Mouse (Mus musculus): ENCODE data around the gene Pigc. TPM values are rescaled to one million over a fixed set of nuclear protein-coding genes. Genes with fewer than 3 reads are reported as not detected.

Pigc gene
- polyA plus RNA-seq, 1 experiment, result 10.2 TPM

- no peak for TF ChIP-seq POLR2A (IDR thresholded peaks at IDR 0.05; ENCODE audit: low read depth, low read length)
- TF ChIP-seq CTCF (IDR thresholded peaks at IDR 0.05; ENCODE audit: extremely low read depth, insufficient read depth, insufficient read length, insufficient replicate concordance), result peak; percentile 39; the same call in 1 of the 2 replicates
- Histone ChIP-seq H3K27me3 (ENCODE audit: control insufficient read depth, insufficient read depth, low read length) (no peaks in the 10 kb centered on the region), H3K36me3 (ENCODE audit: control insufficient read depth, insufficient read depth, low read length) (no peaks in the 10 kb centered on the region), H3K27ac (ENCODE audit: insufficient read depth, low read length) (no peak overlapping the region), H3K4me3 (ENCODE audit: extremely low read depth, insufficient read depth, insufficient read length) (no peak overlapping the region), H3K4me1 (ENCODE audit: control insufficient read depth, insufficient read depth, insufficient read length) (no peaks in the 10 kb centered on the region)
- WGBS, result 51% methylated on average over 16 of the region's 16 CpGs
- peak; percentile 70 to 76 for DNase-seq (ENCODE audit: low read depth in 1 of 2, low spot score in 2 of 2)
Measured at GRCm38 (mm10) chr1:161976255-161977182, 7.5 kb downstream of the Pigc start.

- no peak for TF ChIP-seq CTCF (IDR thresholded peaks at IDR 0.05; ENCODE audit: extremely low read depth, insufficient read depth, insufficient read length, insufficient replicate concordance)
- TF ChIP-seq POLR2A (IDR thresholded peaks at IDR 0.05; ENCODE audit: low read depth, low read length), result no peak
- H3K4me3 ChIP-seq (ENCODE audit: extremely low read depth, insufficient read depth, insufficient read length), result no peak overlapping the region
- no peak overlapping the region for H3K27ac ChIP-seq (ENCODE audit: insufficient read depth, low read length)
- H3K36me3 ChIP-seq (ENCODE audit: control insufficient read depth, insufficient read depth, low read length), result no peaks in the 10 kb centered on the region
- no peaks in the 10 kb centered on the region for H3K27me3 ChIP-seq (ENCODE audit: control insufficient read depth, insufficient read depth, low read length)
- WGBS, result 85% methylated on average over 4 of the region's 4 CpGs
- no peaks in the 10 kb centered on the region for H3K4me1 ChIP-seq (ENCODE audit: control insufficient read depth, insufficient read depth, insufficient read length)
- DNase-seq (ENCODE audit: low read depth in 1 of 2, low spot score in 2 of 2), result no peak
Measured at GRCm38 (mm10) chr1:161977331-161977730, 8.3 kb downstream of the Pigc start.

GRCm38 (mm10) chr1:161978173-161978700, 9.3 kb downstream of the Pigc start:
- no peak for TF ChIP-seq CTCF (IDR thresholded peaks at IDR 0.05; ENCODE audit: extremely low read depth, insufficient read depth, insufficient read length, insufficient replicate concordance)
- TF ChIP-seq POLR2A (IDR thresholded peaks at IDR 0.05; ENCODE audit: low read depth, low read length), result no peak
- no peaks in the 10 kb centered on the region for H3K36me3 ChIP-seq (ENCODE audit: control insufficient read depth, insufficient read depth, low read length)
- DNase-seq (ENCODE audit: low read depth in 1 of 2, low spot score in 2 of 2), result no peak
- 92% methylated on average over 5 of the region's 5 CpGs for WGBS
- H3K4me1 ChIP-seq (ENCODE audit: control insufficient read depth, insufficient read depth, insufficient read length), result no peaks in the 10 kb centered on the region
- no peaks in the 10 kb centered on the region; the same call in 1 of the 2 replicates for H3K27me3 ChIP-seq (ENCODE audit: control insufficient read depth, insufficient read depth, low read length)
- H3K27ac ChIP-seq (ENCODE audit: insufficient read depth, low read length), result no peak overlapping the region
- no peak overlapping the region for H3K4me3 ChIP-seq (ENCODE audit: extremely low read depth, insufficient read depth, insufficient read length)

- H3K4me3 ChIP-seq (ENCODE audit: extremely low read depth, insufficient read depth, insufficient read length), result no peak within 1 kb of the TSS
- no peaks in the 10 kb centered on the region for H3K36me3 ChIP-seq (ENCODE audit: control insufficient read depth, insufficient read depth, low read length)
- 85% methylated on average over 1 of the region's 1 CpGs for WGBS
- H3K4me1 ChIP-seq (ENCODE audit: control insufficient read depth, insufficient read depth, insufficient read length), result no peaks in the 10 kb centered on the region
- DNase-seq (ENCODE audit: low read depth in 1 of 2, low spot score in 2 of 2), result no peak
- no peak within 1 kb of the TSS for H3K27ac ChIP-seq (ENCODE audit: insufficient read depth, low read length)
- H3K27me3 ChIP-seq (ENCODE audit: control insufficient read depth, insufficient read depth, low read length), result no peaks in the 10 kb centered on the region; the same call in 1 of the 2 replicates
- TF ChIP-seq POLR2A (IDR thresholded peaks at IDR 0.05; ENCODE audit: low read depth, low read length) (no peak), CTCF (IDR thresholded peaks at IDR 0.05; ENCODE audit: extremely low read depth, insufficient read depth, insufficient read length, insufficient replicate concordance) (no peak)
Measured at GRCm38 (mm10) chr1:161979536-161979935, 10.6 kb downstream of the Pigc start, which contains the start of gene 4930558K02Rik. 4930558K02Rik (minus strand) TSS chr1:161979636.

GRCm38 (mm10) chr1:161980046-161980445, 11.1 kb downstream of the Pigc start:
- Histone ChIP-seq H3K36me3 (ENCODE audit: control insufficient read depth, insufficient read depth, low read length) (no peaks in the 10 kb centered on the region), H3K27ac (ENCODE audit: insufficient read depth, low read length) (no peak overlapping the region), H3K4me1 (ENCODE audit: control insufficient read depth, insufficient read depth, insufficient read length) (no peaks in the 10 kb centered on the region), H3K27me3 (ENCODE audit: control insufficient read depth, insufficient read depth, low read length) (no peaks in the 10 kb centered on the region; the same call in 1 of the 2 replicates), H3K4me3 (ENCODE audit: extremely low read depth, insufficient read depth, insufficient read length) (no peak overlapping the region)
- WGBS, result 84% methylated on average over 2 of the region's 2 CpGs
- DNase-seq (ENCODE audit: low read depth in 1 of 2, low spot score in 2 of 2), result no peak
- TF ChIP-seq CTCF (IDR thresholded peaks at IDR 0.05; ENCODE audit: extremely low read depth, insufficient read depth, insufficient read length, insufficient replicate concordance), result no peak
- no peak for TF ChIP-seq POLR2A (IDR thresholded peaks at IDR 0.05; ENCODE audit: low read depth, low read length)

- DNase-seq (ENCODE audit: low read depth in 1 of 2, low spot score in 2 of 2), result no peak
- WGBS, result 87% methylated on average over 9 of the region's 9 CpGs
- TF ChIP-seq POLR2A (IDR thresholded peaks at IDR 0.05; ENCODE audit: low read depth, low read length), result no peak
- TF ChIP-seq CTCF (IDR thresholded peaks at IDR 0.05; ENCODE audit: extremely low read depth, insufficient read depth, insufficient read length, insufficient replicate concordance), result no peak
- no peak overlapping the region for H3K27ac ChIP-seq (ENCODE audit: insufficient read depth, low read length)
- no peak overlapping the region for H3K4me3 ChIP-seq (ENCODE audit: extremely low read depth, insufficient read depth, insufficient read length)
- no peaks in the 10 kb centered on the region for H3K4me1 ChIP-seq (ENCODE audit: control insufficient read depth, insufficient read depth, insufficient read length)
- H3K36me3 ChIP-seq (ENCODE audit: control insufficient read depth, insufficient read depth, low read length), result no peaks in the 10 kb centered on the region
- no peaks in the 10 kb centered on the region; the same call in 1 of the 2 replicates for H3K27me3 ChIP-seq (ENCODE audit: control insufficient read depth, insufficient read depth, low read length)
Measured at GRCm38 (mm10) chr1:161980626-161981298, 11.8 kb downstream of the Pigc start.
